Mouse (Mus musculus) lung, embryonic 16.5 days (tissue): ENCODE data around the gene Ldlrad3. TPM values are rescaled to one million over a fixed set of nuclear protein-coding genes. Genes with fewer than 3 reads are reported as not detected.

Source experiments
- ATAC-seq: fragments of 200-750 bp; cut with Nextera tagmentation; 2 replicates; pipeline ENCODE4 v1.8.0; 2017; ENCODE audit warnings: low read depth, mild to moderate bottlenecking, moderate library complexity
- H3K27ac ChIP-seq: fragments of 300-500 bp; sonication (generic); 2 replicates; pipeline ENCODE4 v1.5.1; 2014; ENCODE audit warnings: mild to moderate bottlenecking, control low read depth, low read length
- H3K27me3 ChIP-seq: fragments of 300-500 bp; sonication (generic); 2 replicates; pipeline ENCODE4 v1.6.1; 2014; ENCODE audit warnings: low read depth, low read length, mixed read lengths; ENCODE audit not compliant: control insufficient read depth, insufficient read depth
- H3K36me3 ChIP-seq: fragments of 300-500 bp; sonication (generic); 2 replicates; pipeline ENCODE4 v1.6.1; 2014; ENCODE audit warnings: low read length; ENCODE audit not compliant: control insufficient read depth, insufficient read depth
- H3K4me1 ChIP-seq: fragments of 300-500 bp; sonication (generic); replicated peaks from 2 replicates; pipeline ENCODE4 v1.6.1; 2014; ENCODE audit warnings: low read length, mixed read lengths; ENCODE audit not compliant: control insufficient read depth, insufficient read depth
- H3K4me2 ChIP-seq: fragments of 300-500 bp; sonication (generic); 2 replicates; pipeline ENCODE4 v1.6.1; 2014; ENCODE audit warnings: low read depth, low read length, control low read depth
- H3K4me3 ChIP-seq: fragments of 300-500 bp; sonication (generic); 2 replicates; pipeline ENCODE4 v1.5.1; 2014; ENCODE audit warnings: mild to moderate bottlenecking, low read length, control low read depth
- H3K9ac ChIP-seq: fragments of 300-500 bp; sonication (generic); 2 replicates; pipeline ENCODE4 v1.6.1; 2014; ENCODE audit warnings: low read length, control low read depth
- H3K9me3 ChIP-seq: fragments of 300-500 bp; sonication (generic); 2 replicates; pipeline ENCODE4 v1.6.1; 2016; ENCODE audit warnings: low read length; ENCODE audit not compliant: control insufficient read depth
- WGBS: fragments of 180-500 bp; shearing (Covaris S2); extraction: QIAGEN DNeasy Blood & Tissue Kit; methylation state at CpG from one replicate; pipeline ENCODE4 v1.1.7; 2014; 5-methylcytosine and 5-hydroxymethylcytosine counted together
- polyA plus RNA-seq: library from polyadenylated mRNA; unstranded; fragments of >200 nt; fragmentation: Nextera tagmentation; extraction: Ambion mirVana; gene quantifications from 2 replicates; pipeline ENCODE4 v1.2.1, GENCODE M21; 2015

The Ldlrad3 gene
- polyA plus RNA-seq, 1 experiment from 2014 or later, result 50.0 TPM

DNA sequence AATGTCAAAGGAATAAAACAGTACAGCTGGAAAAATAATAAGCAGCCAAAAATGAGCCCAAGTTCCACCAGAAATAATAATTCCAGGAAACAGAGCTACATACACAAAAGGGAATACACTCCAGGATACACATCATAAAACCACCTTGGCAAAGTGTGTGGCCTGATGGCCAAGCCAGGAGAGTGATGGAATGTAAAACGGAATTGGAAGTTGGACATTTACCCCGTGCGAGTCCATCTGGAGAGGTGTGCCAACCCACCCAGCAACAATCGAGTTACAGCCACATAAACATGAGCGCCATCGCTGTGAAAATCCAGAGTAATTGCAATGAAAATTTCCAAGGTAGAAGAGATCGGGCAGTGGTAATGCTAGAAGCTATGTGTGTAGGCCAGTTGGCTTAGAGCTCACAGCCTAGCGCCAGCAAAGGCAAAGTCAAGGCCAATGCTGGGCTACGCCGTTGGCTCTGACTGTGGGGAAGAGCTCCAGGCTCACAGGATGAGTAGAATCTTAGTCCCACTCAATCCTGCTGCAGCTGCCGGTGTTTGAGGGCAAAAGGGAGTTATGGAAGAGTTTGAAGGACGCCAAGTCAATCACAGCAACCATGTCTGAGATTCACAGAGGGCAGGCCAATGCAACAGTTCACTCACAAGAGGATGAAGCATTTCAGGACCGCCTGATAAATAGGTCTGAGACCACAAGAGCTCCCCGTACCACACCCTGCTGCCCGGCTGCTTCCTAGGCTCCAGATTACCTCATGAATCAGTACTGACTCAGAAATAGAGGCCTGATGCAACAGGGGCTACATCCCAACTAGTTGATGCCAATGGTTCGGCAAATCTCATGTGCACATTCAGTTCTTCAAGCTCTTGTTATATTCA is 7.0 kb upstream of the Ldlrad3 start:
- Histone ChIP-seq H3K27ac (no peak overlapping the region), H3K9me3 (no peaks in the 10 kb centered on the region)

DNA sequence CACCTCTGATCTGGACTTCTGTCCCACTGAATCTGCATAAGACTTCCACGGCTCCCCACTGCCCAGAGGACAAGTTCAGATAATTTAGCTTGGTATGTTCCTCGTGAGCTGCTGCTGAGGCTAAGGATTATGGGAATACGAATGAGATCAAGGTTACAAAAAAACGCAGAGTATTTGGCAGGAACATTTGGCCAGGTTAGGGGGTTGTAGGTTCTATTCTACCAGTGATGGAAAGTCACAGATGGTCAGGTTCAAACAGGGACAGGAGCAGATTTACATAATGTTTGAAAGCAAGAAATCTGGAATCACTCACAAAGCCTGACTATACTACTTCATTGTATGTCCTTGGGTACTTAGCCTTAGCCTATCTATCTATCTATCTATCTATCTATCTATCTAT is 5.6 kb upstream of the Ldlrad3 start:
- 70% methylated on average over 4 of the region's 4 CpGs for WGBS
- H3K27me3 ChIP-seq, result no peaks in the 10 kb centered on the region
- no peak overlapping the region for H3K4me2 ChIP-seq
- H3K27ac ChIP-seq, result no peak overlapping the region
- ATAC-seq, result no peak
- H3K9ac ChIP-seq, result no peak overlapping the region
- H3K4me1 ChIP-seq, result peaks cover 3% of the 10 kb centered on the region
- no peaks in the 10 kb centered on the region for H3K36me3 ChIP-seq
- H3K9me3 ChIP-seq, result no peaks in the 10 kb centered on the region
- H3K4me3 ChIP-seq, result no peak overlapping the region

More for the DNA sequence above, 7.0 kb upstream of the Ldlrad3 start:
- WGBS, result 88% methylated on average over 16 of the region's 16 CpGs
- ATAC-seq, result no peak
- Histone ChIP-seq H3K4me1 (no peaks in the 10 kb centered on the region), H3K36me3 (no peaks in the 10 kb centered on the region), H3K9ac (no peak overlapping the region), H3K27me3 (no peaks in the 10 kb centered on the region), H3K4me3 (no peak overlapping the region), H3K4me2 (no peak overlapping the region)

DNA sequence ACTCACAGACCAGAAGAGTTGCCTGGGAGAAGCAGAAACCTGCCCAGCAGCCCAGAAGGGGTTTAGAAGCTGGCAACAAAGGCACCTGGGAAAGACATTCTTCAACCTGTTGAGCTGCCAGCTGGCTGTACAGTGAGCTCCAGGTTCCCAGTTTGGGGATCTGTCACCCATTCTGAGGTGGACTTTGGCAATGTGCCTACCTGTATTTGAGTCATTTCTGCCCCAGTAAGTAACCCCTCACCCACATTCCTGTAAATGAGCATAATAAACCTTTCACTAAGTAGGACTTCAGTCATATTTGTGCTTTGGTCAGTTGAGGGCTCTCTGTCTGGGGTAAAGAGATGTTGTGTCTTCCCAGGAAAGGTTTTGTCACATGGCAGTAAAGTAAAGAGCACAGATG is 4.8 kb upstream of the Ldlrad3 start:
- Histone ChIP-seq H3K27ac (no peak overlapping the region), H3K4me2 (no peak overlapping the region), H3K36me3 (no peaks in the 10 kb centered on the region), H3K9ac (no peak overlapping the region), H3K4me3 (no peak overlapping the region), H3K4me1 (peaks cover 6% of the 10 kb centered on the region), H3K27me3 (no peaks in the 10 kb centered on the region), H3K9me3 (no peaks in the 10 kb centered on the region)
- ATAC-seq, result no peak

DNA sequence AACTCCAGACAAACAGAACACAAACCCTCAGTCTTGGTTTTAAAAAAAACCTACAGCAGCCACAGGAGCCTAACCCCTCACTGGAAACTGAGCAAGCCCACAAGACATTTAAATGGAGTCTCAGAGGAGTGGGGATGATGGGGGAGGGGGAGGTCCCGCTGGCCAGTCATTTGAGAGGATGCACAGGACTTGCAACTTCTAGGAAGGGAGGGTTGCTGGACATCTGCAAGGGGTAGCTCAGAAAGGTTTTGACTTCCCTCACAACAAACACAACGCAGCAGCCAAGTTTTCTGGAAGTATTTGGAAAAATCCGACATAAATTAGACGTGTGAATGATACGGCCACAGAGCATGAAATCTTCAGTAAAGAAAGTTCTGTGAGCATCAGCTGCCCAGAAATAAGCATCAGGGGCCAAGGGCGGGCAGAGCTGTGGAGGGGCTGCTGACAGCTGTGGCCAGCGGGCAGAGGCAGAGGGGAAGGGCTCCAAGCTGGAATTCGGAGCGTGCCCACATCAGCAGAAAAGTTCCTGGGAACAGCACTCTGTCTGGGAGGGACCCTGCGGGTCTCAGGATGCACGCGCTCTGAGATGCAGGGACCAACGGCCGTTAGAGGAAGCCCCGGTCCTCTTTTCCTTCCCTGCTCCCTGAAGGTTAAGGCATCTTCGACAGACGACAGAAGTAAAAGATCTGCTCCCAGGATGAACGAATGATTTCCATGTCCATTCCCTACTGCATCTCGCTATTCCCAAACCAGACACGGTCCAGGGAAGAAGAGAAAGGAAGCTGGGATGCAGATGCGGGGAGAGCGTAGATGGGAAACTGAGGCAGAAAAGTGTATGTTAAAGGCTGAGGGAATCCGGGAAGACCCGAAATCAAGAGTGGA is 875 bp downstream of the Ldlrad3 start:
- peak overlapping the region; percentile 84 for H3K9ac ChIP-seq
- H3K4me1 ChIP-seq, result peaks cover 38% of the 10 kb centered on the region
- 2% methylated on average over 24 of the region's 24 CpGs for WGBS
- H3K9me3 ChIP-seq, result no peaks in the 10 kb centered on the region
- peak overlapping the region; percentile 92 for H3K27ac ChIP-seq
- ATAC-seq, result peak; percentile 69
- H3K27me3 ChIP-seq, result no peaks in the 10 kb centered on the region
- peak overlapping the region; percentile 76 for H3K4me3 ChIP-seq
- H3K36me3 ChIP-seq, result no peaks in the 10 kb centered on the region
- H3K4me2 ChIP-seq, result peak overlapping the region; percentile 81

DNA sequence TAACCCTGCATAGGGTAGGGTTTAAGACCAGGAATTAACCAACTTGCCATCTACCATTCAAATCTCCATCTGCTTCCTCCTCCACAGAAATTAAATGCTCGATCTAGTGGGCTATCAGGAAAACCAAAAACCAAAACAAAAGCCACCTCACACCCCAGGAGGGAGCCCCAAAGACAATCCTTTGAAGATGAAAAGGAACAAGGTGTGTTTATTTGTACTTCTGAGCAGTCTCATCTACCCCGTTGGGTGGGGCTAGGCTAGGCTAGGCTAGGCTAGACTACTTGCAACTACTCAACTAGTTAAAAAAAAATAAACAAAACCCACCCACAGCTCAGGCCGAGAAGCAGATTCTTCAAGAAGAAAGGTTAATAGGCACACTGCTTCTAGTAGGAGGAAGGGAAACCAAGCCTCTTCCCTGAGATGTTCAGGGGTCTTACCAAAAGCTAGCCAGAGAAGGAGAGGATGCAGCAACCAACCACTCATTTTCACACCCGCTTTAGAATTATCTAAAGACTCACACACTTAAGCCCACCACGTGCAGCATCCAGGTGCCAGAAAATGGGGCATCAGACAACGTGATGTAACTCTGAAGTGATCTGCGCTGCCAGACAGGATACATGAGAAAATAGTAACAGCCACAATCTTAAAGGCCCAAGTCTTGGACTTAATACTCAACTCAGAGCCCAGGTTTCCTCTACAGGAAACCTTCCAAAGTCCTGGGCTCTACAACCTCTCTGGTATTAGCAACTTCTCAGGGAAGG is 2.3 kb downstream of the Ldlrad3 start:
- WGBS, result 56% methylated on average over 7 of the region's 7 CpGs
- Histone ChIP-seq H3K36me3 (no peaks in the 10 kb centered on the region), H3K9me3 (no peaks in the 10 kb centered on the region), H3K27ac (no peak overlapping the region), H3K4me1 (peaks cover 40% of the 10 kb centered on the region), H3K27me3 (no peaks in the 10 kb centered on the region), H3K4me2 (peak overlapping the region; percentile 81; the same call in 1 of the 2 replicates), H3K9ac (no peak overlapping the region), H3K4me3 (no peak overlapping the region)
- no peak for ATAC-seq

DNA sequence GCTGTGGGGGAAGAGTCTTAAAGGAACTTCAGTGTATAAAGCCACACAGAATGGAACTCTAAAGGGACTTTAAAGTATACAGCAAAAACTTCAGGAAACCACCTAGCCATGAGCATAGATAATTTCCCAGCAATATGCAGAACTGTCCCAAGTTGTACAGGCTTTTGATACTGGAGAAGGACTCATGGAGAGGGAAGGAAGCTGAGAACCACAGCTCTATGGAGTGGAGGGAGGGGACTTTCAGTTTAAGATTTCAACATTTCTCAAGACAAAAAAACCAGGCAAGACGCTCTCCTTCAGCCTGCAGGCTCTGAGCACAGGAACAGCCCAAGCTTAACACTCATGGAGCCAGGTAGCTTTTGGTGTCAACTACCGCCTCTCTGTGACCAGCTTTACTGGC is 4.7 kb downstream of the Ldlrad3 start:
- no peak for ATAC-seq
- H3K27ac ChIP-seq, result no peak overlapping the region
- 62% methylated on average over 2 of the region's 2 CpGs for WGBS

DNA sequence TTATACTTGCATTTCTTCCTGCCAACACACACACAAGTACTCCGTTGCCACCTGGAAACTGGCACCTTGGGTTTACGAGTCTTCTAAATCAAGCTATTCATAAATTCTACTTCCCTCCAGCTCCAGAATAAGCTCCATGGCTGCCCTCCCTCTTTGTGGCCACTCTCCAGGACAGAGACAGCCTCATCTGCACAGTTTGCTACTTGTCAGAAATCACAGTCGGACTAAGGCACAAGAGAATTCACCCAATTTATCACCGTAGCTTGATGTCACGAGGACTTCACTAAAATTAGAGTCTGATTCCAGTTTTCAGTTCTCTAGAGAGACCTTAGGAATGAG is 9.8 kb downstream of the Ldlrad3 start:
- 61% methylated on average over 5 of the region's 5 CpGs for WGBS

More for the DNA sequence above, 4.7 kb downstream of the Ldlrad3 start:
- H3K36me3 ChIP-seq, result no peaks in the 10 kb centered on the region
- no peak overlapping the region for H3K9ac ChIP-seq
- H3K9me3 ChIP-seq, result no peaks in the 10 kb centered on the region
- H3K4me2 ChIP-seq, result no peak overlapping the region
- H3K27me3 ChIP-seq, result no peaks in the 10 kb centered on the region
- no peak overlapping the region for H3K4me3 ChIP-seq
- peaks cover 38% of the 10 kb centered on the region for H3K4me1 ChIP-seq

DNA sequence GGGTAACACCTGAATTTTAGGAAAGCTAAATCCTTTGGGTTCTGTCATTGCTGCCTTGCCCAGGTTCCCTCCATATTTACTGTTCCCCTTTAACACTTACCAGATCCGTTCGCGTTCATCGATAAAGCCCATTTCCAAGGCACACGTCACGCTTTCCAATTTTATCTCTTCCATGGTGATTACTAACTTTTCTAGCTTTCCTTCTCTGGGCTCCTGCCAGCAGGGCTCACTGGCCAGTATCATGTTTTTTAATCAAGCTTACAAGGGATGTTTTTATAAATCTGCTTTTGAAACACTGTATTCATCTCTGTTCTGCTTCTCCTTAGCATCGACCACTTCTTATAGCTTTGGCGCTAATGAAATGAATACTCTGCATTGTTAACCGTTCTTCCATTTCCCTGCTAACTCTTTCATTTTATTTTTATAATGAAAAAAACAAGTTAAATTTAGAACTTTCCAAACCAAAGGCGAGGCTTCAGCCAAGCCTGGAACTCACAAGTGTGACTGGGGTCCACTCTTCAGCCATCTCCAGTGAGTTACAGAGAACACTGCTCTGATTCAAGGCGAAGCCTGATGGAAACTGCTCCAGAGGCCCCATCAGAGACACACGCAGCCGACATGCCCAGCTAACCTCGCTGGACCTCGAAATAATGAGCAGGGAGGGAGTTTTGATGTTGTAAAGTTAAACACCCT is 10.3 kb downstream of the Ldlrad3 start:
- Histone ChIP-seq H3K4me2 (no peak overlapping the region), H3K9me3 (no peaks in the 10 kb centered on the region), H3K4me3 (no peak overlapping the region), H3K9ac (no peak overlapping the region), H3K27ac (peak overlapping the region; percentile 18; the same call in 1 of the 2 replicates), H3K27me3 (no peaks in the 10 kb centered on the region), H3K36me3 (no peaks in the 10 kb centered on the region; the same call in 1 of the 2 replicates), H3K4me1 (peaks cover 15% of the 10 kb centered on the region)
- ATAC-seq, result no peak
- 74% methylated on average over 15 of the region's 15 CpGs for WGBS

More for the DNA sequence above, 9.8 kb downstream of the Ldlrad3 start:
- no peak overlapping the region for H3K9ac ChIP-seq
- no peak for ATAC-seq
- H3K36me3 ChIP-seq, result no peaks in the 10 kb centered on the region; the same call in 1 of the 2 replicates
- no peaks in the 10 kb centered on the region for H3K9me3 ChIP-seq
- H3K4me2 ChIP-seq, result no peak overlapping the region
- H3K4me3 ChIP-seq, result no peak overlapping the region
- H3K27ac ChIP-seq, result peak overlapping the region; percentile 18; the same call in 1 of the 2 replicates
- no peaks in the 10 kb centered on the region for H3K27me3 ChIP-seq
- peaks cover 19% of the 10 kb centered on the region for H3K4me1 ChIP-seq
